Mouse (Mus musculus) spleen, adult 2 months (tissue): ENCODE data around the gene Hhex.

Experiments used
- CTCF ChIP-seq: fragments of 200-500 bp; IDR thresholded peaks from 2 replicates; pipeline ENCODE4 v1.5.1; 2011; ENCODE audit warnings: mild to moderate bottlenecking, inconsistent platforms; ENCODE audit not compliant: insufficient read depth, insufficient read length, insufficient replicate concordance; ENCODE audit errors: extremely low read depth
- POLR2A ChIP-seq: fragments of 200-500 bp; IDR thresholded peaks from 2 replicates; pipeline ENCODE4 v1.6.1; 2011; ENCODE audit warnings: low read depth, low read length, inconsistent platforms

DNA sequence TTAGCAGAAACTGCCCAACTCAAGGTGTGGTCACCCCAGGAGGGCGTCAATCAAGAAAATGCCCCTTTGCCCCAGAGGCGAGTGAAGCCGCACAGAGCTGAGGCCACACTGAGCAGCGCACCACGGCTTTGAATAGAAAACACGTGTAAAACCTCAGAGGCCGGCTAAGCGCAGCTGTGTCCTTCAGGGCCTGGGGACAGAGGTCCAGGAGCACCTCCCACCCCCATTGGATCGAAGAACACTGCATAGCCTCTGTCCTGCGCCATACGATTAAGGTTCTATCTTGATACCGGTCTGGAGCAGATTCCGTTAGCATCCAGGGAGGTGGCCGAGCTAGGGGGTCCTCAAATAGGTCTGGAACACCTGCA is 731 bp upstream of the Hhex start:
- TF ChIP-seq CTCF (no peak), POLR2A (no peak)
